In genomic region chr9:96890756-96891155, GRCm38 (mm10) we compare ENCODE assay signal across 24 mouse cellular contexts. TPM values are rescaled to one million over a fixed set of nuclear protein-coding genes. Genes with fewer than 3 reads are reported as not detected.
DNase-seq lines count a peak whose midpoint lies in the region; ATAC-seq lines count a peak whose summit lies in the region.
"Had no signal": no experiment of that assay in that cellular context is flagged by ENCODE, and none has a peak within 500 bp of the region (broad histone marks: within the 10 kb centered on the region; RNA-seq: fewer than 3 reads in every experiment).

No protein-coding gene starts in this region.

- H3K9ac ChIP-seq in hindbrain, embryonic 12.5 days, result no peak overlapping the region
- no peak overlapping the region for H3K9ac ChIP-seq in hindbrain, embryonic 11.5 days (ENCODE audit: low read depth, low read length)
- H3K9ac ChIP-seq in midbrain, embryonic 13.5 days (replicated peaks), result no peak overlapping the region
- no peak overlapping the region for H3K9ac ChIP-seq in midbrain, embryonic 16.5 days (ENCODE audit: low read depth, low read length)
- H3K9ac ChIP-seq in hindbrain, embryonic 14.5 days, result no peak overlapping the region
- H3K9ac ChIP-seq: embryonic facial prominence, embryonic 15.5 days; limb, embryonic 12.5 days had no signal

- peak; percentile 14 to 29 for DNase-seq in cerebellum, adult 18-20 months
- no peak for DNase-seq in cerebellum, adult 9-10 months
- DNase-seq in hindbrain, embryonic 11.5 days (ENCODE audit: low spot score), result no peak
- DNase-seq in hindbrain, embryonic 14.5 days (ENCODE audit: low spot score), result no peak
- DNase-seq in urinary bladder, postnatal 36 days (ENCODE audit: low spot score in 2 of 2), result no peak
- DNase-seq: adrenal gland, postnatal 10 days; gastrocnemius, adult 2 months; gastrocnemius, postnatal 36 days; heart, adult 18-20 months; heart, postnatal 36 days; kidney, adult 11 months; kidney, postnatal 14 days; lung, postnatal 36 days; thymus, adult 2 months; thymus, postnatal 36 days had no signal

- 0 out of 2 replicates have a peak, but pooled peaks cover 4% of the 10 kb centered on the region for H3K27me3 ChIP-seq in hindbrain, embryonic 12.5 days
- no peaks in the 10 kb centered on the region for H3K27me3 ChIP-seq in hindbrain, embryonic 11.5 days (ENCODE audit: control insufficient read depth, insufficient read depth, low read length)
- peaks cover 6% of the 10 kb centered on the region for H3K27me3 ChIP-seq in midbrain, embryonic 13.5 days
- H3K27me3 ChIP-seq in midbrain, embryonic 16.5 days (ENCODE audit: control insufficient read depth, insufficient read depth, low read depth, low read length), result no peaks in the 10 kb centered on the region
- no peaks in the 10 kb centered on the region for H3K27me3 ChIP-seq in hindbrain, embryonic 14.5 days (ENCODE audit: control insufficient read depth, insufficient read depth, low read length)
- H3K27me3 ChIP-seq: Patski had no signal

- H3K4me3 ChIP-seq in hindbrain, embryonic 12.5 days, result no peak overlapping the region
- H3K4me3 ChIP-seq in hindbrain, embryonic 11.5 days (ENCODE audit: low read depth, low read length), result no peak overlapping the region
- no peak overlapping the region for H3K4me3 ChIP-seq in midbrain, embryonic 13.5 days (replicated peaks)
- no peak overlapping the region for H3K4me3 ChIP-seq in midbrain, embryonic 16.5 days (ENCODE audit: low read depth, low read length)
- H3K4me3 ChIP-seq in hindbrain, embryonic 14.5 days (replicated peaks; ENCODE audit: low read length), result no peak overlapping the region
- H3K4me3 ChIP-seq: embryonic facial prominence, embryonic 15.5 days; gastrocnemius, adult 2 months; limb, embryonic 12.5 days had no signal

- no peak overlapping the region for H3K4me2 ChIP-seq in hindbrain, embryonic 12.5 days (replicated peaks)
- no peak overlapping the region for H3K4me2 ChIP-seq in hindbrain, embryonic 11.5 days (replicated peaks; ENCODE audit: low read depth, low read length)
- H3K4me2 ChIP-seq in midbrain, embryonic 13.5 days (replicated peaks), result 0 out of 2 replicates have a peak overlapping the region, but pooled peaks have one; percentile 95
- H3K4me2 ChIP-seq in midbrain, embryonic 16.5 days (ENCODE audit: low read length), result no peak overlapping the region
- H3K4me2 ChIP-seq in hindbrain, embryonic 14.5 days (replicated peaks), result peak overlapping the region; percentile 8
- H3K4me2 ChIP-seq: embryonic facial prominence, embryonic 15.5 days; liver, embryonic 11.5 days had no signal

- WGBS in hindbrain, embryonic 12.5 days, result 86% methylated on average over 6 of the region's 6 CpGs
- 84% methylated on average over 6 of the region's 6 CpGs for WGBS in hindbrain, embryonic 11.5 days
- 91% methylated on average over 6 of the region's 6 CpGs for WGBS in midbrain, embryonic 13.5 days
- 91% methylated on average over 6 of the region's 6 CpGs for WGBS in midbrain, embryonic 16.5 days
- WGBS in hindbrain, embryonic 14.5 days, result 91% methylated on average over 6 of the region's 6 CpGs

- H3K4me1 ChIP-seq in hindbrain, embryonic 12.5 days, result peaks cover 63% of the 10 kb centered on the region
- H3K4me1 ChIP-seq in hindbrain, embryonic 11.5 days (replicated peaks; ENCODE audit: control insufficient read depth, insufficient read depth, low read length), result peaks cover 14% of the 10 kb centered on the region
- H3K4me1 ChIP-seq in midbrain, embryonic 13.5 days (replicated peaks), result peaks cover 76% of the 10 kb centered on the region
- H3K4me1 ChIP-seq in midbrain, embryonic 16.5 days (ENCODE audit: control insufficient read depth, insufficient read depth, low read length), result peaks cover 35% of the 10 kb centered on the region
- H3K4me1 ChIP-seq in hindbrain, embryonic 14.5 days (replicated peaks; ENCODE audit: control insufficient read depth, insufficient read depth, low read length), result peaks cover 51% of the 10 kb centered on the region

- H3K27ac ChIP-seq in hindbrain, embryonic 12.5 days, result peak overlapping the region; percentile 79; the same call in 1 of the 2 replicates
- no peak overlapping the region for H3K27ac ChIP-seq in hindbrain, embryonic 11.5 days (ENCODE audit: low read depth, low read length)
- peak overlapping the region; percentile 78 for H3K27ac ChIP-seq in midbrain, embryonic 13.5 days
- H3K27ac ChIP-seq in midbrain, embryonic 16.5 days (ENCODE audit: low read length), result no peak overlapping the region
- H3K27ac ChIP-seq in hindbrain, embryonic 14.5 days, result no peak overlapping the region
- H3K27ac ChIP-seq: embryonic facial prominence, embryonic 15.5 days; gastrocnemius, adult 2 months; limb, embryonic 12.5 days had no signal

- H3K36me3 ChIP-seq in hindbrain, embryonic 12.5 days, result no peaks in the 10 kb centered on the region
- no peaks in the 10 kb centered on the region for H3K36me3 ChIP-seq in hindbrain, embryonic 11.5 days (ENCODE audit: control insufficient read depth, insufficient read depth, low read length)
- H3K36me3 ChIP-seq in midbrain, embryonic 13.5 days, result no peaks in the 10 kb centered on the region
- no peaks in the 10 kb centered on the region for H3K36me3 ChIP-seq in midbrain, embryonic 16.5 days (ENCODE audit: control insufficient read depth, insufficient read depth, low read length)
- no peaks in the 10 kb centered on the region for H3K36me3 ChIP-seq in hindbrain, embryonic 14.5 days (replicated peaks; ENCODE audit: control insufficient read depth, insufficient read depth)
- H3K36me3 ChIP-seq: embryonic facial prominence, embryonic 10.5 days; embryonic facial prominence, embryonic 15.5 days; limb, embryonic 12.5 days had no signal

- no peaks in the 10 kb centered on the region for H3K9me3 ChIP-seq in hindbrain, embryonic 12.5 days (replicated peaks)
- no peaks in the 10 kb centered on the region for H3K9me3 ChIP-seq in hindbrain, embryonic 11.5 days (ENCODE audit: control insufficient read depth, low read length)
- H3K9me3 ChIP-seq in midbrain, embryonic 13.5 days, result peaks cover 4% of the 10 kb centered on the region; the same call in 1 of the 2 replicates
- H3K9me3 ChIP-seq in midbrain, embryonic 16.5 days (replicated peaks; ENCODE audit: control insufficient read depth, low read length, poor library complexity, severe bottlenecking), result no peaks in the 10 kb centered on the region; the same call in 1 of the 2 replicates
- H3K9me3 ChIP-seq in hindbrain, embryonic 14.5 days (ENCODE audit: control insufficient read depth, low read length), result no peaks in the 10 kb centered on the region
- H3K9me3 ChIP-seq: embryonic facial prominence, embryonic 10.5 days; embryonic facial prominence, embryonic 15.5 days had no signal

- ATAC-seq in hindbrain, embryonic 12.5 days (ENCODE audit: low FRiP score), result no peak
- no peak for ATAC-seq in hindbrain, embryonic 11.5 days (ENCODE audit: low FRiP score)
- no peak for ATAC-seq in midbrain, embryonic 13.5 days
- ATAC-seq in midbrain, embryonic 16.5 days, result no peak
- ATAC-seq in hindbrain, embryonic 14.5 days (ENCODE audit: low FRiP score), result no peak
- ATAC-seq: forebrain, embryonic 16.5 days; Patski had no signal

RNA-seq across cellular contexts. Expression of gene Pxylp1, which starts 1.7 kb away (rescaled TPM):
- polyA plus RNA-seq in hindbrain, embryonic 12.5 days (2016; fragmentation: Nextera tagmentation; extraction: Ambion mirVana), result 56.9 and 59.9 TPM in 2 replicates
- 40.3 and 44.1 TPM in 2 replicates for polyA plus RNA-seq in hindbrain, embryonic 11.5 days (2014; fragmentation: Nextera tagmentation; extraction: Ambion mirVana)
- 63.6 and 70.7 TPM in 2 replicates for polyA plus RNA-seq in midbrain, embryonic 13.5 days (2015; fragmentation: Nextera tagmentation; extraction: Ambion mirVana)
- 39.3 and 47.8 TPM in 2 replicates for polyA plus RNA-seq in midbrain, embryonic 16.5 days (2015; fragmentation: Nextera tagmentation; extraction: Ambion mirVana)
- polyA plus RNA-seq in hindbrain, embryonic 14.5 days (2014; fragmentation: Nextera tagmentation; extraction: Ambion mirVana), result 34.6 and 43.9 TPM in 2 replicates

Comparison
In these comparisons a context has a peak if more than half of its experiments do, and no peak if none do; other contexts are left out.
1. DNase-seq: peak in cerebellum, adult 18-20 months (2 of 2); none in cerebellum, adult 9-10 months (single experiment), hindbrain, embryonic 11.5 days (single experiment), hindbrain, embryonic 14.5 days (single experiment) and urinary bladder, postnatal 36 days (0 of 2).
2. H3K27ac ChIP-seq: peak in hindbrain, embryonic 12.5 days (single experiment) and midbrain, embryonic 13.5 days (single experiment); none in hindbrain, embryonic 11.5 days (single experiment), midbrain, embryonic 16.5 days (single experiment) and hindbrain, embryonic 14.5 days (single experiment).
3. H3K4me2 ChIP-seq: peak in midbrain, embryonic 13.5 days (single experiment) and hindbrain, embryonic 14.5 days (single experiment); none in hindbrain, embryonic 12.5 days (single experiment), hindbrain, embryonic 11.5 days (single experiment) and midbrain, embryonic 16.5 days (single experiment).